Mouse (Mus musculus) liver, embryonic 13.5 days (tissue): ENCODE data around the gene Ankrd54. TPM values are rescaled to one million over a fixed set of nuclear protein-coding genes. Genes with fewer than 3 reads are reported as not detected.

Experiments
- ATAC-seq: fragments of 200-750 bp; cut with Nextera tagmentation; 2 replicates; pipeline ENCODE4 v1.8.0; 2017; ENCODE audit warnings: low read depth, mild to moderate bottlenecking, moderate number of reproducible peaks, moderate library complexity
- DNase-seq: peaks from one replicate; pipeline ENCODE4 v3.0.0; 2022
- H3K27ac ChIP-seq: fragments of 300-500 bp; sonication (generic); 2 replicates; pipeline ENCODE4 v1.5.1; 2015; ENCODE audit warnings: moderate library complexity, mild to moderate bottlenecking, inconsistent platforms
- H3K27me3 ChIP-seq: fragments of 300-500 bp; sonication (generic); 2 replicates; pipeline ENCODE4 v1.6.1; 2015; ENCODE audit warnings: mild to moderate bottlenecking, inconsistent platforms
- H3K36me3 ChIP-seq: fragments of 300-500 bp; sonication (generic); 2 replicates; pipeline ENCODE4 v1.6.1; 2015; ENCODE audit warnings: mild to moderate bottlenecking, inconsistent platforms
- H3K4me1 ChIP-seq: fragments of 300-500 bp; sonication (generic); replicated peaks from 2 replicates; pipeline ENCODE4 v1.6.1; 2015; ENCODE audit warnings: inconsistent platforms
- H3K4me2 ChIP-seq: fragments of 300-500 bp; sonication (generic); 2 replicates; pipeline ENCODE4 v1.6.1; 2015; ENCODE audit warnings: inconsistent platforms, mild to moderate bottlenecking, moderate library complexity
- H3K4me3 ChIP-seq: fragments of 300-500 bp; sonication (generic); replicated peaks from 2 replicates; pipeline ENCODE4 v1.5.1; 2015; ENCODE audit warnings: mild to moderate bottlenecking, inconsistent platforms
- H3K9ac ChIP-seq: fragments of 300-500 bp; sonication (generic); 2 replicates; pipeline ENCODE4 v1.6.1; 2015; ENCODE audit warnings: mild to moderate bottlenecking, inconsistent platforms
- H3K9me3 ChIP-seq: fragments of 300-500 bp; sonication (generic); replicated peaks from 2 replicates; pipeline ENCODE4 v1.6.1; 2016; ENCODE audit warnings: inconsistent platforms
- WGBS: fragments of 180-500 bp; shearing (Covaris S2); methylation state at CpG from one replicate; pipeline ENCODE4 v1.1.7; 2015; ENCODE audit not compliant: insufficient replicate concordance; 5-methylcytosine and 5-hydroxymethylcytosine counted together
- polyA plus RNA-seq: library from polyadenylated mRNA; unstranded; fragments of >200 nt; fragmentation: Nextera tagmentation; extraction: Ambion mirVana; gene quantifications from 2 replicates; pipeline ENCODE4 v1.2.1, GENCODE M21; 2015

The Ankrd54 gene
- polyA plus RNA-seq = 47.9 and 49.6 TPM in 2 replicates

DNA sequence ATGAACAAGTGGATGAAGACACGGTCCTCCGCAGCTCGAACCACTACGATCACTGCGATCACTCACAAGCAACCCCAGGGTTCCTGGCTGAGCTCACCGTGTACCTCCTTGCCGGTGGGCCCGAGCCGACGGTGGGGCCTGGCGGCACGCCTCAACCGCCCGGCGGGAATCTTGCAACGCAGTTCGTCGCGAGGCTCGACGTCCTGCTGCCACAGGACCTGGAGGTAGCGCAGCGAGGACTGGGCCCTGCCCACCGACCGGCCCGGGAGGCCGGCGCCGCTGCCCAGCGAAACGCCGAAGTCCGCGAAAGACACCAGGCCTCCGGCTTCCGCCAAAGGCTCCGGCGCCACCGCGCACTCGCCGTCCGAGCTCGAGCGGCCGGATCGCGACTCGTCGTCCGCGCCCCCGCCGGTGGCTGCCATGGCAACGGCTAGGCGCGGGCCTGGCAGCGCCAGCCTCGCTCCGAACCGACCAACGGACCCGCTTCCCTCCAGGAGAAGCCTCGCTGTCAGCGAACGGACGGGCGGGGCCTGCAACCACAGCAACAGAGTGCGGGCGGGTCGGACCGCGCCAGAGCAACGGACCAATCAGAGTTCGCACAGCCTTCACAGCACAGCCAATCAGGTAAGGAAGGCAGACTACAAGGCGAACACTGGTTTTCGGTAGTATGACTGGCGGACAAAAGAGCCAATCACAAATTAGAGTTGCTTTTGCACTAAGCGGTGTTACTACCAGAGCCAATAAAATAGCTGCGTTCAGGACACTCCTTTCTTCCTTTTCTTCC, at the start of gene Ankrd54:
Gene Ankrd54 (minus strand): TSS at position 518 of the 784 bp plus-strand sequence.
- Histone ChIP-seq H3K4me2 (peak within 1 kb of the TSS; percentile 78), H3K9ac (peak within 1 kb of the TSS; percentile 93), H3K27ac (peak within 1 kb of the TSS; percentile 92), H3K4me3 (peak within 1 kb of the TSS; percentile 84), H3K9me3 (no peaks in the 10 kb centered on the region), H3K27me3 (no peaks in the 10 kb centered on the region), H3K4me1 (peaks cover 86% of the 10 kb centered on the region), H3K36me3 (peaks cover 37% of the 10 kb centered on the region)
- under 1% methylated on average over 80 of the region's 80 CpGs for WGBS
- peak; percentile 99 for DNase-seq
- ATAC-seq = peak; percentile 94

GRCm38 (mm10) chr15:79111774-79112173, 49.1 kb upstream of the Ankrd54 start:
- DNase-seq = no peak
- no peak overlapping the region for H3K9ac ChIP-seq
- no peak overlapping the region for H3K27ac ChIP-seq
- no peak overlapping the region for H3K4me2 ChIP-seq
- H3K9me3 ChIP-seq = no peaks in the 10 kb centered on the region
- 74% methylated on average over 3 of the region's 4 CpGs for WGBS
- peaks cover 33% of the 10 kb centered on the region for H3K4me1 ChIP-seq
- no peak overlapping the region for H3K4me3 ChIP-seq
- H3K27me3 ChIP-seq = peaks cover 14% of the 10 kb centered on the region
- peaks cover 8% of the 10 kb centered on the region; the same call in 1 of the 2 replicates for H3K36me3 ChIP-seq
- ATAC-seq = no peak

- DNase-seq (no peak), ATAC-seq (no peak)
- WGBS = 74% methylated on average over 2 of the region's 2 CpGs
- 0 out of 2 replicates have a peak overlapping the region, but pooled peaks have one; percentile 77 for H3K4me3 ChIP-seq
- peak overlapping the region; percentile 99 for H3K4me2 ChIP-seq
- peaks cover 8% of the 10 kb centered on the region; the same call in 1 of the 2 replicates for H3K36me3 ChIP-seq
- H3K9me3 ChIP-seq = no peaks in the 10 kb centered on the region
- peaks cover 46% of the 10 kb centered on the region for H3K4me1 ChIP-seq
- H3K27me3 ChIP-seq = peaks cover 14% of the 10 kb centered on the region
- H3K9ac ChIP-seq = 0 out of 2 replicates have a peak overlapping the region, but pooled peaks have one; percentile 11
- no peak overlapping the region for H3K27ac ChIP-seq
These were observed 47.8 kb upstream of the Ankrd54 start for GRCm38 (mm10) chr15:79110528-79110927.

GRCm38 (mm10) chr15:79110031-79110430, 47.3 kb upstream of the Ankrd54 start:
- no peaks in the 10 kb centered on the region for H3K9me3 ChIP-seq
- H3K4me2 ChIP-seq = peak overlapping the region; percentile 99
- peaks cover 14% of the 10 kb centered on the region for H3K27me3 ChIP-seq
- H3K36me3 ChIP-seq = peaks cover 4% of the 10 kb centered on the region; the same call in 1 of the 2 replicates
- peak overlapping the region; percentile 77 for H3K4me3 ChIP-seq
- H3K9ac ChIP-seq = peak overlapping the region; percentile 88; the same call in 1 of the 2 replicates
- DNase-seq = no peak
- peaks cover 51% of the 10 kb centered on the region for H3K4me1 ChIP-seq
- 14% methylated on average over 9 of the region's 9 CpGs for WGBS
- H3K27ac ChIP-seq = no peak overlapping the region
- ATAC-seq = no peak

DNA sequence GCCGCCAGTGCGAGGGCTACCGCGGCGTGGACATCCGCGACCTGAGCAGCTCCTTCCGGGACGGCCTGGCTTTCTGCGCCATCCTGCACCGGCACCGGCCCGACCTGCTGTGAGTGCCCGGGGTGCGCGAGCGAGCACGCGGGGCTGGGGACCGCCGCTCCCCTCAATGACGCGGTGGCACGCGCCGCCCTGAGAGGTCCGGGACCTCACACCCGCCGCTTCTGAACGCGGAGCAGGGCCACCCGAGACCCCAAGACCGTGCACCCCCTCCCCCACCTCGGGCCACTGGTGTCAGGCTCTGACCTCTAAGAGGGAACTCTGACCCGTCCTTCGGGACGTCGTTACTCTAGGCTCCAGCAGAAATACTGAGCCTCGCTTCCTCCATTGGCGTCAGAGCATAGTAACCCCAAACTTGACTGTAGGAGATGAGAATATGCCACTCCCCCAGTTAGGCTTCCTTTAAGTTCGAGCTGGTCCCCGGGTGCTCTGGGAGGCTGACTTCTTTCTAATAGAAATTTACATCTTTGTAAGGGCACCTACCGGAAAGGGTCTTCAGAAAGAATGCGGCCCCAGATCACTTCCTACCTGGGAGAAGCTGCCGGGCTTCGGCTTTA, 46.7 kb upstream of the Ankrd54 start:
- Histone ChIP-seq H3K4me1 (peaks cover 53% of the 10 kb centered on the region), H3K4me2 (peak overlapping the region; percentile 99), H3K4me3 (peak overlapping the region; percentile 77), H3K27me3 (peaks cover 14% of the 10 kb centered on the region), H3K36me3 (no peaks in the 10 kb centered on the region), H3K9me3 (no peaks in the 10 kb centered on the region), H3K9ac (peak overlapping the region; percentile 88), H3K27ac (peak overlapping the region; percentile 50)
- ATAC-seq = peak; percentile 60
- peak; percentile 36 for DNase-seq
- WGBS = under 1% methylated on average over 43 of the region's 46 CpGs

- no peaks in the 10 kb centered on the region for H3K36me3 ChIP-seq
- peaks cover 53% of the 10 kb centered on the region for H3K4me1 ChIP-seq
- H3K27ac ChIP-seq = peak within 1 kb of the TSS; percentile 50
- no peaks in the 10 kb centered on the region for H3K9me3 ChIP-seq
- peaks cover 14% of the 10 kb centered on the region for H3K27me3 ChIP-seq
- peak within 1 kb of the TSS; percentile 77 for H3K4me3 ChIP-seq
- WGBS = under 1% methylated on average over 49 of the region's 85 CpGs
- DNase-seq = peak; percentile 58
- peak within 1 kb of the TSS; percentile 99 for H3K4me2 ChIP-seq
- peak within 1 kb of the TSS; percentile 88 for H3K9ac ChIP-seq
- peak; percentile 79 for ATAC-seq
These were observed 46.0 kb upstream of the Ankrd54 start, which contains the start of gene Micall1 for GRCm38 (mm10) chr15:79108421-79109320. Gene Micall1 (plus strand): TSS chr15:79108898.

DNA sequence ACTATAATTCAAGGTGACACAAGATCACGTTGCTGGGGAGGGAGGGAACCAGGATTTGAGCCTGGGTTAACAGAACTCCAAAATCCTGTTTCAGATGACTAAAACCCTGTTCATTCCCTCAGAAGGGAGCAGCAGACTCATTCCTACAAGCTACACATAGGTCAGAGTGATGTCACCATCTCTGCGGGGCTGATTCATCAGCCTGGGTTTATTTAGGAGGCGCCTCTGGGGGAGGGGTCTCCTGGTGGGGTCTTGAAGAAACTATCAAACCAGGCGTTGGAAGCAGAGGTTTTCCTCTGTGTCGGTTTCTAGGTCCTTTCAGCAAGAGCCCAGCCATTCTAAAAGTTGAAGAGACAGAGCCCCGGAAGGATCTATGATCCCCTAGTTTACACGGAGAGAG, 45.3 kb upstream of the Ankrd54 start:
- H3K9ac ChIP-seq = peak overlapping the region; percentile 88
- H3K4me3 ChIP-seq = peak overlapping the region; percentile 77; the same call in 1 of the 2 replicates
- H3K27ac ChIP-seq = peak overlapping the region; percentile 50; the same call in 1 of the 2 replicates

DNA sequence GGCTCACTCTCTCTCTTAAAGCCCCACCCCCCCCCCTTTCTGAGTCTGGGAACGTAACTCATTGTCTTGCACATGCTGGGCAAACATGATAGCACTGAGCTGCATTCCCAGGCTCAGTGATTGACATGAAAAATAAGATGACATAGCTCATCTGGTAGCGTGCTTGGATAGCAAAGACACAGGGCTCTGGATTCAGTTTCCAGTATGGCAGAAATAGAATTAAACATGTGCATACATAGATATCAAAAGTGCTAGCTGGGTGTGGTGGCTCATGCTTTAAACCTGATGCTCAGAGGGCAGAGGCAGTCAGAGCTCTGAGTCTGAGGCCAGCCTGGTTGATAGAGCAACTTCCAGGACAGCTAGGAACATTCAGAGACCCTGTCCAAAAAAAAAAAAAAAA, 43.1 kb upstream of the Ankrd54 start:
- peak; percentile 67 for ATAC-seq
- 12% methylated on average over 2 of the region's 2 CpGs for WGBS

More for the DNA sequence above, 45.3 kb upstream of the Ankrd54 start:
- Histone ChIP-seq H3K4me2 (peak overlapping the region; percentile 99), H3K4me1 (peaks cover 53% of the 10 kb centered on the region), H3K27me3 (peaks cover 14% of the 10 kb centered on the region), H3K9me3 (no peaks in the 10 kb centered on the region), H3K36me3 (no peaks in the 10 kb centered on the region)
- 35% methylated on average over 7 of the region's 7 CpGs for WGBS
- ATAC-seq (no peak), DNase-seq (no peak)

DNA sequence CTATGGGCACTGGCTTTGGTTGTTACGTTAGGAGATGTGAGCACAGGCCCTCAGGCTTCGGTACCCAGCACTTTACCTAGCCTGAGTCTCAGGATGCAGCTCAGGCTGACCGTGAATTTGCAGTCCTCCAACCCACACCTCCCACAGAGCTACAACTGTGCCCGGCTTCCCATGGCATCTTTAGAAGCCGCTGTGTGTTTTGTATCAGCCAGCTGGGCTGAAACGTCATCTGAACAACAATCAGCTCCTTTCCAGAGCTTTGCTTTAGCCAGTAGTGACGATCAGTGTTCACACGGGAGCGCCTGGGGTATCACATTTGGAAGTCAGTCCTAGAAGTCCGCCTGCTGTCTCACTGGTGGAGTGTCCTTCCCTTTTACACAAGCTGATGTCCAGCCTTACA, 40.6 kb upstream of the Ankrd54 start:
- Histone ChIP-seq H3K9me3 (no peaks in the 10 kb centered on the region), H3K27me3 (no peaks in the 10 kb centered on the region), H3K4me2 (no peak overlapping the region), H3K4me3 (no peak overlapping the region), H3K36me3 (no peaks in the 10 kb centered on the region), H3K9ac (no peak overlapping the region), H3K27ac (no peak overlapping the region), H3K4me1 (peaks cover 33% of the 10 kb centered on the region)
- ATAC-seq (no peak), DNase-seq (no peak)
- WGBS = 74% methylated on average over 10 of the region's 10 CpGs

More for the DNA sequence above, 43.1 kb upstream of the Ankrd54 start:
- Histone ChIP-seq H3K4me1 (peaks cover 49% of the 10 kb centered on the region), H3K36me3 (no peaks in the 10 kb centered on the region), H3K9me3 (no peaks in the 10 kb centered on the region), H3K4me2 (0 out of 2 replicates have a peak overlapping the region, but pooled peaks have one; percentile 5), H3K4me3 (no peak overlapping the region), H3K27ac (peak overlapping the region; percentile 53), H3K27me3 (peaks cover 14% of the 10 kb centered on the region), H3K9ac (no peak overlapping the region)
- DNase-seq = peak; percentile 31

- no peak for DNase-seq
- Histone ChIP-seq H3K36me3 (no peaks in the 10 kb centered on the region), H3K4me1 (peaks cover 42% of the 10 kb centered on the region), H3K9ac (no peak overlapping the region), H3K9me3 (no peaks in the 10 kb centered on the region), H3K4me2 (no peak overlapping the region), H3K27me3 (no peaks in the 10 kb centered on the region), H3K4me3 (no peak overlapping the region), H3K27ac (no peak overlapping the region)
- no peak for ATAC-seq
These were observed 38.8 kb upstream of the Ankrd54 start for GRCm38 (mm10) chr15:79101531-79101930.
